Mouse (Mus musculus) ovary, adult 18-20 months (tissue): ENCODE measurements at regions not wholly inside any gene's neighbourhood (a gene's known extent, or its start where the extent isn't known, plus 50 kb on each side); places are given as distances from the start of the nearest gene placed in this dataset.
"Not testable (repeated sequence)": the region's sequence is repeated elsewhere in the genome, so short reads cannot be mapped to it uniquely, and the experiment has no call there.

ENCODE experiments used
- DNase-seq: peaks from one replicate; pipeline ENCODE4 v3.0.0; 2022; ENCODE audit warnings: low spot score, mixed read lengths

- not testable (repeated sequence) for DNase-seq
Observed at GRCm38 (mm10) chr13:52325647-52326046, 205.4 kb downstream of the Diras2 start.

- DNase-seq: no peak
Observed at GRCm38 (mm10) chr13:52327734-52328133, 203.3 kb downstream of the Diras2 start.

GRCm38 (mm10) chr13:52328766-52329165 is 202.3 kb downstream of the Diras2 start:
- DNase-seq: no peak

- DNase-seq: no peak
Observed at GRCm38 (mm10) chr13:52331068-52331467, 200.0 kb downstream of the Diras2 start.

GRCm38 (mm10) chr13:52334962-52335361 is 196.1 kb downstream of the Diras2 start:
- no peak for DNase-seq

GRCm38 (mm10) chr13:52337936-52338335 is 193.1 kb downstream of the Diras2 start:
- DNase-seq: no peak

GRCm38 (mm10) chr13:52339156-52339555 is 191.9 kb downstream of the Diras2 start:
- DNase-seq: no peak

GRCm38 (mm10) chr13:52341981-52342380 is 189.1 kb downstream of the Diras2 start:
- no peak for DNase-seq

GRCm38 (mm10) chr13:52344383-52344782 is 186.7 kb downstream of the Diras2 start:
- DNase-seq: no peak

- no peak for DNase-seq
Observed at GRCm38 (mm10) chr13:52344853-52345252, 186.2 kb downstream of the Diras2 start.

GRCm38 (mm10) chr13:52345375-52346026 is 185.6 kb downstream of the Diras2 start:
- DNase-seq: no peak

GRCm38 (mm10) chr13:52346027-52346375 is 185.1 kb downstream of the Diras2 start:
- DNase-seq: no peak

- DNase-seq: no peak
Observed at GRCm38 (mm10) chr13:52347631-52348030, 183.4 kb downstream of the Diras2 start.

- DNase-seq: no peak
Observed at GRCm38 (mm10) chr13:52349606-52350005, 181.5 kb downstream of the Diras2 start.

GRCm38 (mm10) chr13:52352576-52352975 is 178.5 kb downstream of the Diras2 start:
- no peak for DNase-seq

- DNase-seq: no peak
Observed at GRCm38 (mm10) chr13:52353437-52353836, 177.6 kb downstream of the Diras2 start.

- no peak for DNase-seq
Observed at GRCm38 (mm10) chr13:52353966-52354365, 177.1 kb downstream of the Diras2 start.

GRCm38 (mm10) chr13:52355921-52356320 is 175.2 kb downstream of the Diras2 start:
- DNase-seq: not testable (repeated sequence)

GRCm38 (mm10) chr13:52359332-52359731 is 171.7 kb downstream of the Diras2 start:
- DNase-seq: not testable (repeated sequence)

GRCm38 (mm10) chr13:52361177-52361846 is 169.8 kb downstream of the Diras2 start:
- no peak for DNase-seq

- DNase-seq: no peak
Observed at GRCm38 (mm10) chr13:52362266-52362665, 168.8 kb downstream of the Diras2 start.

GRCm38 (mm10) chr13:52369851-52370250 is 161.2 kb downstream of the Diras2 start:
- DNase-seq: no peak

- DNase-seq: no peak
Observed at GRCm38 (mm10) chr13:52371986-52372385, 159.1 kb downstream of the Diras2 start.

GRCm38 (mm10) chr13:52374781-52375180 is 156.3 kb downstream of the Diras2 start:
- no peak for DNase-seq
